Mouse (Mus musculus) MEL (cell line): ENCODE measurements around the gene Ncoa5. TPM values are rescaled to one million over a fixed set of nuclear protein-coding genes. Genes with fewer than 3 reads are reported as not detected.

Source experiments
- DNase-seq: peaks from one replicate; pipeline ENCODE4 v3.0.0; 2011; ENCODE audit warnings: low read depth, low spot score
- H3K27ac ChIP-seq: 2 replicates; pipeline ENCODE4 v1.5.1; 2012; ENCODE audit warnings: low read depth, mild to moderate bottlenecking, control low read depth, low read length, moderate library complexity; ENCODE audit not compliant: control insufficient read depth
- H3K27me3 ChIP-seq, 2 experiments: fragments of 150-350 bp in 1 of 2; sonication (generic) in 1 of 2; 2 replicates each; pipeline ENCODE4 v1.6.1; 2012; ENCODE audit warnings: low read length in 2 of 2, mild to moderate bottlenecking in 2 of 2, improper control_type of control experiment in 1 of 2, moderate library complexity in 1 of 2; ENCODE audit not compliant: insufficient read depth in 2 of 2, control insufficient read depth in 1 of 2
- H3K36me3 ChIP-seq, 2 experiments: 2 replicates each; pipeline ENCODE4 v1.6.1; 2012 to 2014; ENCODE audit warnings: low read length in 2 of 2, improper control_type of control experiment in 1 of 2, inconsistent platforms in 1 of 2, mild to moderate bottlenecking in 1 of 2; ENCODE audit not compliant: insufficient read depth in 2 of 2, control insufficient read depth in 1 of 2
- H3K4me1 ChIP-seq, 2 experiments: fragments of 150-350 bp in 1 of 2; sonication (generic) in 1 of 2; 2 replicates each; pipeline ENCODE4 v1.6.1; 2012; ENCODE audit warnings: low read length in 2 of 2, improper control_type of control experiment in 1 of 2, mild to moderate bottlenecking in 1 of 2; ENCODE audit not compliant: insufficient read depth in 2 of 2, control insufficient read depth in 1 of 2
- H3K4me3 ChIP-seq, 2 experiments: fragments of 150-350 bp in 1 of 2; sonication (generic) in 1 of 2; 2 replicates each; pipeline ENCODE4 v1.5.1; 2012; ENCODE audit warnings: low read depth in 2 of 2, low read length in 2 of 2, mild to moderate bottlenecking in 2 of 2, moderate library complexity in 2 of 2, control low read depth in 1 of 2, improper control_type of control experiment in 1 of 2; ENCODE audit not compliant: control insufficient read depth in 1 of 2, insufficient read depth in 1 of 2
- H3K79me2 ChIP-seq: 2 replicates; pipeline ENCODE4 v1.6.1; 2012; ENCODE audit warnings: mild to moderate bottlenecking, low read length, moderate library complexity; ENCODE audit not compliant: control insufficient read depth, poor library complexity, insufficient read depth
- H3K9ac ChIP-seq: 2 replicates; pipeline ENCODE4 v1.6.1; 2012; ENCODE audit warnings: low read depth, mild to moderate bottlenecking, control low read depth, low read length, moderate library complexity; ENCODE audit not compliant: control insufficient read depth, poor library complexity, severe bottlenecking
- H3K9me3 ChIP-seq: fragments of 150-350 bp; sonication (generic); replicated peaks from 2 replicates; pipeline ENCODE4 v1.6.1; 2012; ENCODE audit warnings: mild to moderate bottlenecking, low read length, improper control_type of control experiment, moderate library complexity; ENCODE audit not compliant: insufficient read depth
- BHLHE40 ChIP-seq: IDR thresholded peaks from 2 replicates; pipeline ENCODE4 v1.6.1; 2012; ENCODE audit warnings: low read depth, mild to moderate bottlenecking, inconsistent platforms, low read length, improper control_type of control experiment, borderline replicate concordance
- CHD1 ChIP-seq: IDR thresholded peaks from 2 replicates; pipeline ENCODE4 v1.6.1; 2012; ENCODE audit warnings: low read depth, mild to moderate bottlenecking, inconsistent platforms, low read length, improper control_type of control experiment
- CTCF ChIP-seq, 3 experiments: IDR thresholded peaks in 2 of 3; conservative IDR thresholded peaks in 1 of 3; 2 replicates each; pipeline ENCODE4 v1.5.1; 2011 to 2012; ENCODE audit warnings: low read length in 3 of 3, low read depth in 2 of 3, mild to moderate bottlenecking in 2 of 3, improper control_type of control experiment in 1 of 3, inconsistent platforms in 1 of 3, mixed read lengths in 1 of 3, moderate library complexity in 1 of 3; ENCODE audit not compliant: control insufficient read depth in 1 of 3, insufficient read depth in 1 of 3, poor library complexity in 1 of 3, severe bottlenecking in 1 of 3
- E2F4 ChIP-seq: IDR thresholded peaks from 2 replicates; pipeline ENCODE4 v1.6.1; 2011; ENCODE audit warnings: low read depth, low read length, improper control_type of control experiment, borderline replicate concordance
- ELF1 ChIP-seq: IDR thresholded peaks from 2 replicates; pipeline ENCODE4 v1.6.1; 2014; ENCODE audit warnings: low read depth, mild to moderate bottlenecking, inconsistent platforms, low read length, improper control_type of control experiment, moderate library complexity
- ETS1 ChIP-seq: IDR thresholded peaks from 2 replicates; pipeline ENCODE4 v1.6.1; 2012; ENCODE audit warnings: low read depth, mild to moderate bottlenecking, inconsistent platforms, low read length, improper control_type of control experiment, moderate library complexity
- MAFK ChIP-seq: IDR thresholded peaks from 2 replicates; pipeline ENCODE4 v1.6.1; 2011; ENCODE audit warnings: low read depth, mild to moderate bottlenecking, low read length, improper control_type of control experiment, borderline replicate concordance
- MEF2A ChIP-seq: IDR thresholded peaks from 2 replicates; pipeline ENCODE4 v1.6.1; 2014; ENCODE audit warnings: low read depth, mild to moderate bottlenecking, inconsistent platforms, low read length, improper control_type of control experiment; ENCODE audit not compliant: poor library complexity, insufficient replicate concordance, severe bottlenecking; ENCODE audit errors: extremely low read depth
- MXI1 ChIP-seq: IDR thresholded peaks from 2 replicates; pipeline ENCODE4 v1.6.1; 2011; ENCODE audit warnings: mild to moderate bottlenecking, low read depth, low read length, improper control_type of control experiment
- MYC ChIP-seq: IDR thresholded peaks from 2 replicates; pipeline ENCODE4 v1.6.1; 2011; ENCODE audit warnings: low read depth, mild to moderate bottlenecking, low read length, improper control_type of control experiment, moderate library complexity
- NELFE ChIP-seq: IDR thresholded peaks from 2 replicates; pipeline ENCODE4 v1.6.1; 2011; ENCODE audit warnings: low read depth, low read length, improper control_type of control experiment
- NRF1 ChIP-seq: IDR thresholded peaks from 2 replicates; pipeline ENCODE4 v1.6.1; 2014; ENCODE audit warnings: low read depth, mild to moderate bottlenecking, inconsistent platforms, low read length, improper control_type of control experiment, moderate library complexity; ENCODE audit not compliant: poor library complexity, insufficient read depth, severe bottlenecking
- POLR2AphosphoS2 ChIP-seq: IDR thresholded peaks from 2 replicates; pipeline ENCODE4 v1.6.1; 2011; ENCODE audit warnings: low read length, improper control_type of control experiment
- POLR2AphosphoS5 ChIP-seq: IDR thresholded peaks from 2 replicates; pipeline ENCODE4 v1.6.1; 2012; ENCODE audit warnings: low read depth, borderline replicate concordance, mild to moderate bottlenecking, inconsistent platforms, low read length, moderate library complexity, mixed read lengths
- TBP ChIP-seq: IDR thresholded peaks from 2 replicates; pipeline ENCODE4 v1.8.0; 2011; ENCODE audit warnings: low read depth, low read length, improper control_type of control experiment
- UBTF ChIP-seq: IDR thresholded peaks from 2 replicates; pipeline ENCODE4 v1.6.1; 2012; ENCODE audit warnings: low read depth, mild to moderate bottlenecking, inconsistent platforms, low read length, improper control_type of control experiment, moderate library complexity, borderline replicate concordance; ENCODE audit not compliant: insufficient read depth
- polyA plus RNA-seq, 2 experiments: library from polyadenylated mRNA; stranded (reverse) in 1 of 2; unstranded in 1 of 2; fragments of >175 nt in 1 of 2; fragments of >200 nt in 1 of 2; gene quantifications; 2 replicates each; pipeline versions ENCODE4 v1.2.1 to v1.2.4; 2012; ENCODE audit warnings: low replicate concordance in 2 of 2, low read depth in 1 of 2; ENCODE audit not compliant: insufficient read length in 2 of 2, insufficient read depth in 1 of 2, missing spikeins in 1 of 2
- total RNA-seq: library from RNA; depleted of rRNA; stranded (reverse); fragments of 300-350 nt; gene quantifications from 2 replicates; pipeline ENCODE4 v1.2.3, GENCODE M21; 2012

Ncoa5 gene
- total and polyA plus RNA-seq, 3 experiments, result 35.8 to 76.6 (median 61.0) TPM

DNA sequence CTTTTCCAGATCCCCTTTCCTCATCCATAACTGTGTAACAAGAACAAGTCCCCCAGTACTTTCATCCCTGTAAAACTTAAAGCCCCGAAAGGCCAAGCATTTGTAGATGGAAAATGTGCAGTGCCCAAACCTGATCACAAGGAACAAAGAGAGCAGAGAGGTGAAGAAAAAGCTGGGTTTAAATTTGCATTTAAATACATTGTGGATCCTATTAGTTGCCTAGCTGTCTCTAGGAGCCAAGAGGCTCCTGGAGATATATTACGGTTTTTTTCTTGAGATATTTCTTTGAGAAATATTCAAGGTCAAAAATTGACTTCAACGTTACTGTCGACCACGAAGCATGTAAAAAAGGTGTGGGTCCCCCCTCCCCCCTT is 378 bp upstream of the Ncoa5 start:
- Histone ChIP-seq H3K27me3 (peaks cover 4% of the 10 kb centered on the region in 2 experiments; a peak in 2 of 4 replicates), H3K4me1 (peaks cover 3 to 12% of the 10 kb centered on the region in 2 experiments), H3K4me3 (peak overlapping the region; percentile 45 to 47), H3K27ac (no peak overlapping the region), H3K79me2 (peaks cover 38% of the 10 kb centered on the region), H3K9ac (peak overlapping the region; percentile 47), H3K36me3 (peaks cover 0 to 24% of the 10 kb centered on the region in 2 experiments; a peak in 3 of 4 replicates), H3K9me3 (no peaks in the 10 kb centered on the region)
- TF ChIP-seq TBP, result 0 out of 2 replicates have a peak, but pooled peaks have one; percentile 8
- TF ChIP-seq MEF2A, result no peak
- no peak for DNase-seq

DNA sequence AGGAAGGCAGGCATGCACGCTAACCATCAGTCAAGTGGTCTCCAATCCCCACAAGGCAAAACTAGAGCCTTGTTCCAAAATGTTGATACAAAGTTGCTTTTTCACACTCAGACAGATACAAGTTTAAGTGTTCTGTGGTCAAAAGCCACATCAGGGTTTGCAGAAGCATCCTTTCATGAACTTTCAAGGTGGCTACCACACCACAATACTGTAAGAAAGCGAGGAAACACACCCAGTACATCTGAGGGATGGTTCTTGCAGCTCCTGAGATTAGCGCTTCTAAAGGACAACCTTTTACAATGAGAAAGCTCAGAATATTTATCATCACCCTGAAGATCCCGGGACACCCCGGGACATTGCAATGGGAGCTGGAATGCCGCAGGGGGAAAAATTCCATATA is 1.4 kb downstream of the Ncoa5 start:
- Histone ChIP-seq H3K27ac (no peak overlapping the region), H3K36me3 (peaks cover 0 to 26% of the 10 kb centered on the region in 2 experiments; a peak in 3 of 4 replicates), H3K27me3 (no peaks in the 10 kb centered on the region), H3K9ac (peak overlapping the region; percentile 95), H3K4me1 (peaks cover 3 to 12% of the 10 kb centered on the region in 2 experiments), H3K79me2 (peaks cover 51% of the 10 kb centered on the region), H3K4me3 (peak overlapping the region; percentile 91 to 92), H3K9me3 (no peaks in the 10 kb centered on the region)
- no peak for TF ChIP-seq MYC
- TF ChIP-seq CHD1, result 0 out of 2 replicates have a peak, but pooled peaks have one; percentile 10
- no peak for TF ChIP-seq MXI1
- TF ChIP-seq ELF1, result no peak
- TF ChIP-seq UBTF, result no peak
- TF ChIP-seq NRF1, result no peak
- TF ChIP-seq POLR2AphosphoS2, result no peak
- TF ChIP-seq BHLHE40, result no peak
- DNase-seq, result no peak

GRCm38 (mm10) chr2:165032533-165032932 is 2.1 kb downstream of the Ncoa5 start:
- H3K27ac ChIP-seq, result no peak overlapping the region
- H3K4me3 ChIP-seq, result peak overlapping the region in 1 of 2 experiments; percentile 6; a peak in 1 of 4 replicates
- no peak for TF ChIP-seq POLR2AphosphoS5
- no peak for TF ChIP-seq ETS1
- TF ChIP-seq ELF1, result no peak
- no peak for TF ChIP-seq E2F4
- peak in 1 of 3 experiments; percentile 7; a peak in 1 of 6 replicates for TF ChIP-seq CTCF (IDR thresholded peaks at IDR 0.05 in 2 of 3, conservative IDR thresholded peaks at IDR 0.05 in 1 of 3; ENCODE audit: control insufficient read depth in 1 of 3, insufficient read depth in 1 of 3, low read depth in 2 of 3, low read length in 3 of 3, poor library complexity in 1 of 3, severe bottlenecking in 1 of 3)
- no peak for TF ChIP-seq NELFE
- no peak for TF ChIP-seq MAFK
- peaks cover 4 to 12% of the 10 kb centered on the region in 2 experiments for H3K4me1 ChIP-seq
- H3K9me3 ChIP-seq, result no peaks in the 10 kb centered on the region
- peaks cover 57% of the 10 kb centered on the region for H3K79me2 ChIP-seq
- DNase-seq, result no peak
- peaks cover 0 to 30% of the 10 kb centered on the region in 2 experiments for H3K36me3 ChIP-seq
- no peaks in the 10 kb centered on the region for H3K27me3 ChIP-seq
- H3K9ac ChIP-seq, result peak overlapping the region; percentile 13; the same call in 1 of the 2 replicates
